Mouse (Mus musculus) heart, embryonic 14.5 days (tissue): ENCODE measurements around the gene 1500011B03Rik. TPM values are rescaled to one million over a fixed set of nuclear protein-coding genes. Genes with fewer than 3 reads are reported as not detected.
A peak's percentile ranks its signal among the peaks of the same experiment; 100 is the strongest.

Experiments used
- ATAC-seq: fragments of 200-750 bp; cut with Nextera tagmentation; 2 replicates; pipeline ENCODE4 v1.8.0; 2017; ENCODE audit warnings: low read depth, moderate TSS enrichment; ENCODE audit not compliant: insufficient number of reproducible peaks, insufficient read depth, low FRiP score
- H3K27ac ChIP-seq, 2 experiments: fragments of 200-500 bp in 1 of 2; fragments of 300-500 bp in 1 of 2; sonication (generic) in 1 of 2; replicated peaks in 1 of 2; 2 replicates each; pipeline ENCODE4 v1.5.1; 2012 to 2014; ENCODE audit warnings: low read depth in 2 of 2, low read length in 2 of 2, control low read depth in 1 of 2, mild to moderate bottlenecking in 1 of 2, mixed read lengths in 1 of 2; ENCODE audit not compliant: control insufficient read depth in 1 of 2, insufficient read depth in 1 of 2
- H3K27me3 ChIP-seq: fragments of 300-500 bp; sonication (generic); 2 replicates; pipeline ENCODE4 v1.6.1; 2014; ENCODE audit warnings: mild to moderate bottlenecking, low read length, control low read depth; ENCODE audit not compliant: control insufficient read depth, insufficient read depth
- H3K36me3 ChIP-seq: fragments of 300-500 bp; sonication (generic); 2 replicates; pipeline ENCODE4 v1.6.1; 2014; ENCODE audit warnings: mild to moderate bottlenecking, control low read depth, low read length, mixed read lengths; ENCODE audit not compliant: control insufficient read depth, insufficient read depth
- H3K4me1 ChIP-seq, 2 experiments: fragments of 200-500 bp in 1 of 2; fragments of 300-500 bp in 1 of 2; sonication (generic) in 1 of 2; 2 replicates each; pipeline ENCODE4 v1.6.1; 2012 to 2014; ENCODE audit warnings: low read length in 2 of 2, control low read depth in 1 of 2, mixed read lengths in 1 of 2; ENCODE audit not compliant: control insufficient read depth in 2 of 2, insufficient read depth in 2 of 2
- H3K4me2 ChIP-seq: fragments of 300-500 bp; sonication (generic); 2 replicates; pipeline ENCODE4 v1.6.1; 2014; ENCODE audit warnings: mild to moderate bottlenecking, low read length
- H3K4me3 ChIP-seq, 2 experiments: fragments of 200-500 bp in 1 of 2; fragments of 300-500 bp in 1 of 2; sonication (generic) in 1 of 2; 2 replicates each; pipeline ENCODE4 v1.5.1; 2012 to 2014; ENCODE audit warnings: low read length in 2 of 2, mild to moderate bottlenecking in 2 of 2, control low read depth in 1 of 2, low read depth in 1 of 2, moderate library complexity in 1 of 2; ENCODE audit not compliant: control insufficient read depth in 1 of 2, insufficient read depth in 1 of 2
- H3K9ac ChIP-seq: fragments of 300-500 bp; sonication (generic); 2 replicates; pipeline ENCODE4 v1.6.1; 2014; ENCODE audit warnings: mild to moderate bottlenecking, low read length
- H3K9me3 ChIP-seq: fragments of 300-500 bp; sonication (generic); 2 replicates; pipeline ENCODE4 v1.6.1; 2016; ENCODE audit warnings: low read length, control low read depth; ENCODE audit not compliant: control insufficient read depth
- WGBS: fragments of 180-500 bp; shearing (Covaris S2); extraction: QIAGEN DNeasy Blood & Tissue Kit; methylation state at CpG from one replicate; pipeline ENCODE4 v1.1.7; 2014; 5-methylcytosine and 5-hydroxymethylcytosine counted together
- polyA plus RNA-seq: library from polyadenylated mRNA; unstranded; fragments of >200 nt; fragmentation: Nextera tagmentation; extraction: Ambion mirVana; gene quantifications from 2 replicates; pipeline ENCODE4 v1.2.1, GENCODE M21; 2014

The 1500011B03Rik gene
- polyA plus RNA-seq, 1 experiment from 2014 or later, result 58.7 TPM

DNA sequence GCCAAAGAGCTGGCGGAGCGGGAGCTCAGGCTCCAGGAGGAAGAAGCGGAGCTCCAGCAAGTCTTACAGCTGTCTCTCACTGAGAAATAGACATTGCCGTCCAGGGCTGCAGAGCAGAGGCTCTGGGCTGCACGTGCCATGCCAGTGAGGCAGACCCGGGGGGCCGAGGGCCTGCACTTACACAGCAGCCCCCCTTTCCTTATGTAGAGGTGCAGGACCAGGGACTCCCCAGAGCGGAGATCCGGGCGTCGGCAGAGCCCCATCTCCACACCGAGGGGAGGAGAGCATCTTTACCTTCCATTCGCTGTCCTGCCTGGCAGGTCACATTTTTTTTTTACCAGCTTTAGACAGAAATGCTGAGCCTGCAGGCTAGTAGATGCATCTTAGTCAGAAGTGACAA, 18.9 kb downstream of the 1500011B03Rik start:
- whole genome bisulfite sequencing, result 88% methylated on average over 13 of the region's 13 CpGs
- no peak for ATAC-seq
- no peak overlapping the region for H3K9ac ChIP-seq
- H3K27ac ChIP-seq, result no peak overlapping the region
- no peaks in the 10 kb centered on the region for H3K27me3 ChIP-seq
- H3K9me3 ChIP-seq, result no peaks in the 10 kb centered on the region
- H3K4me3 ChIP-seq, result no peak overlapping the region
- peaks cover 78% of the 10 kb centered on the region for H3K36me3 ChIP-seq
- peaks cover 18 to 27% of the 10 kb centered on the region in 2 experiments for H3K4me1 ChIP-seq
- H3K4me2 ChIP-seq, result no peak overlapping the region

DNA sequence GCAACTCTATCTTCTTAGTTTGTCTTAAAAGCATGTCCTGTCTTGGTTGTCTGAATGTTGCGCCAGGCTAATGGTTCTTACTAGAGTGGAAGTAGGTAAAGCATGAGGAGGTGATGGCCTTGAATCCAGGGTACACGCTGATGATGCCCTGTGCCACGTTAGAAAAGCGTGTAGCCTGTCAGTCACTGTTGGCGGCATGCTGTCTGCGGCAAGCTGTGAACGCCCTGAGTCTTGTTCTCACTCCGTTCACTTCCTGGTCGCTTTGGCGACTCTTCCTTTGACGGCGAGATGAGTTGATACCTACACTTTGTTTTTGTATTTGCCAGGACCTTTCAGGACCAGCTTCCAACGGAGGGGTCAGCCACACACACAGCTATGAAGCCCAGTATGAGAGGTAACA, 20.0 kb downstream of the 1500011B03Rik start:
- Histone ChIP-seq H3K9me3 (no peaks in the 10 kb centered on the region), H3K4me2 (no peak overlapping the region), H3K4me3 (no peak overlapping the region), H3K4me1 (peaks cover 15 to 27% of the 10 kb centered on the region in 2 experiments), H3K27ac (no peak overlapping the region), H3K27me3 (no peaks in the 10 kb centered on the region), H3K9ac (no peak overlapping the region), H3K36me3 (peaks cover 81% of the 10 kb centered on the region)
- ATAC-seq, result no peak
- WGBS, result 89% methylated on average over 13 of the region's 13 CpGs

DNA sequence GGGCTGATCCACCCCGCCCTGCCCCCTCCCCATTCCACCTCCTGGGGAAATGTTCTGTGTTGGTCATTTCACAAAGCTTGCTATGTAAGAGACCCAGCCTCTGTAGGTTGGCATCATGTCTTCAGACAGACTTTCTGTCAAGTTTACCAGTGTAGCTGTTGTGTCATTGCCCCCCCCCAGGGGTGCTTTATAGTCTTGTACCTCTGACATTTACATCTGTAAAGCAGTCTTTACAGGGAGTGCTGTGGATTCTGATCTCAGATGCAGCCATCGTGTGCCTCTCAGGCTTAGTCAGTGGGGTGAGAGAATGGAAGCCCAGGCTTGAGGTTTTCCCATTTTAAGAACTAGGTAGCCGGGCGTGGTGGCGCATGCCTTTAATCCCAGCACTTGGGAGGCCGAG, 21.4 kb downstream of the 1500011B03Rik start:
- no peak overlapping the region for H3K9ac ChIP-seq
- H3K4me2 ChIP-seq, result no peak overlapping the region
- no peaks in the 10 kb centered on the region for H3K27me3 ChIP-seq
- no peaks in the 10 kb centered on the region for H3K9me3 ChIP-seq
- H3K4me3 ChIP-seq, result no peak overlapping the region
- peaks cover 91% of the 10 kb centered on the region for H3K36me3 ChIP-seq
- H3K27ac ChIP-seq, result no peak overlapping the region
- 87% methylated on average over 6 of the region's 6 CpGs for WGBS
- peaks cover 5 to 14% of the 10 kb centered on the region in 2 experiments for H3K4me1 ChIP-seq
- ATAC-seq, result no peak

DNA sequence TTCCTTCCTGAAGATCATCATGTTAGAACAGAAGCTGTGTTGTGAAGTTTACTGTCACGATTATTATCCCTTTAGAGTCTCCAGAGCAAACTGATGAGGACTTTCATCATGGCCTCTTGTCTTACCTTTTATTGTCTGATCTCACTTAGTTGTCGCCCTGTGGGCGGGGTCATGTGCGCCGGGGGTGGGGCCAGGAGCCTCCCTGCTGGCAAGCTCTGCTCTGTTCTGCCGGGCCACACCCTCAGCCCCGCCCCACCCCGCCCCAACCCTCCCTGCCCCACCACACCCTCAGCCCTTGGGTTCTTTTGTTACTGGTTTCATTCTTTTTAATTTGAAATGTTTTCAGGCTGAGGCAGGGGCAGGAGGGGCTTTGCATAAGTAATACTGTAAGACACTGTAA, 22.2 kb downstream of the 1500011B03Rik start:
- no peak overlapping the region for H3K27ac ChIP-seq
- H3K27me3 ChIP-seq, result no peaks in the 10 kb centered on the region
- no peak overlapping the region for H3K9ac ChIP-seq
- H3K4me2 ChIP-seq, result no peak overlapping the region
- no peaks in the 10 kb centered on the region for H3K9me3 ChIP-seq
- no peak for ATAC-seq
- 34% methylated on average over 8 of the region's 8 CpGs for WGBS
- H3K4me3 ChIP-seq, result no peak overlapping the region
- peaks cover 89% of the 10 kb centered on the region for H3K36me3 ChIP-seq
- H3K4me1 ChIP-seq, result peaks cover 6 to 12% of the 10 kb centered on the region in 2 experiments

DNA sequence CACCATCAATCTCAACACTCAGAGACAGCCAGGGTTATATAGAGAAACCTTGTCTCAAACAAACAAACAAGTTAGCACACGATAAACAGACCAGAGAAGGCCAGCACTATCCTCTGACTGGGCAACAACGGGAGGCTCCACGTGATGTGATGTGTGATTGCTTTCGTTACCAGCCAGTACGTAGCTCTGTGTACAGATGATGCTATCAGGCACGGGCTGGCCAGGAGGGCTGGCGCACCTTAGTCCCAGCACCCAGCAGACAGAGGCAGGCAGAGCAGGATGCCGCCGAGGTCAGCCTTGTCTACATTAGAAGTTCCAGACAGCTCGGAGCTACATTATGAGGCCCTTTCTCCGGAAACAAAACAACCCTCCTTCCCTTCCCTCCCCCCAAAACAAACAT, 23.4 kb downstream of the 1500011B03Rik start:
- no peak overlapping the region for H3K9ac ChIP-seq
- peaks cover 16 to 19% of the 10 kb centered on the region in 2 experiments for H3K4me1 ChIP-seq
- 59% methylated on average over 11 of the region's 11 CpGs for WGBS
- no peak overlapping the region for H3K4me3 ChIP-seq
- H3K4me2 ChIP-seq, result no peak overlapping the region
- no peaks in the 10 kb centered on the region for H3K9me3 ChIP-seq
- no peak overlapping the region for H3K27ac ChIP-seq
- peaks cover 79% of the 10 kb centered on the region for H3K36me3 ChIP-seq
- no peak for ATAC-seq
- no peaks in the 10 kb centered on the region for H3K27me3 ChIP-seq

DNA sequence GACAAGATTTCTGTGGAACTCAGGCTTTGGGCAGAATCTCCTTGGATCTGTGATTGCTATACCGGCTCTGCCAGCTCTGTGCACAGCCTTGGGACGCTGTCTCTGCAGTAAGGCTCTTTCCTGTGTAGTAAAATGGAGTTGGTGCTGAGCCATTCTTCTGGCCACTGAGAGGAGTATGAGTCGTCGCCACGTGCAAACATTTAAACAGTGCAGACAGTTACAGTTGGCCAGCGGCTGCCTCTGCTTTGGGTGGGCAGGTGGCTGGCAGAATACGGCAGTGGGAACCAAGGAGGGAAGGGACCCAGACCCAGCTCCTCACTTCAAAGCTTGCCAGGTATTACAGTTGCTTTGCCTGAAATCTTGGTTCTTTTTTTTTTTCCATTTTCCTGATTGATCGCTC, 26.0 kb downstream of the 1500011B03Rik start:
- H3K27me3 ChIP-seq, result no peaks in the 10 kb centered on the region
- peaks cover 72% of the 10 kb centered on the region for H3K36me3 ChIP-seq
- H3K9me3 ChIP-seq, result no peaks in the 10 kb centered on the region
- no peak for ATAC-seq
- no peak overlapping the region for H3K9ac ChIP-seq
- WGBS, result 90% methylated on average over 8 of the region's 8 CpGs
- no peak overlapping the region for H3K4me3 ChIP-seq
- peaks cover 18 to 21% of the 10 kb centered on the region in 2 experiments for H3K4me1 ChIP-seq
- no peak overlapping the region for H3K4me2 ChIP-seq
- H3K27ac ChIP-seq, result no peak overlapping the region

DNA sequence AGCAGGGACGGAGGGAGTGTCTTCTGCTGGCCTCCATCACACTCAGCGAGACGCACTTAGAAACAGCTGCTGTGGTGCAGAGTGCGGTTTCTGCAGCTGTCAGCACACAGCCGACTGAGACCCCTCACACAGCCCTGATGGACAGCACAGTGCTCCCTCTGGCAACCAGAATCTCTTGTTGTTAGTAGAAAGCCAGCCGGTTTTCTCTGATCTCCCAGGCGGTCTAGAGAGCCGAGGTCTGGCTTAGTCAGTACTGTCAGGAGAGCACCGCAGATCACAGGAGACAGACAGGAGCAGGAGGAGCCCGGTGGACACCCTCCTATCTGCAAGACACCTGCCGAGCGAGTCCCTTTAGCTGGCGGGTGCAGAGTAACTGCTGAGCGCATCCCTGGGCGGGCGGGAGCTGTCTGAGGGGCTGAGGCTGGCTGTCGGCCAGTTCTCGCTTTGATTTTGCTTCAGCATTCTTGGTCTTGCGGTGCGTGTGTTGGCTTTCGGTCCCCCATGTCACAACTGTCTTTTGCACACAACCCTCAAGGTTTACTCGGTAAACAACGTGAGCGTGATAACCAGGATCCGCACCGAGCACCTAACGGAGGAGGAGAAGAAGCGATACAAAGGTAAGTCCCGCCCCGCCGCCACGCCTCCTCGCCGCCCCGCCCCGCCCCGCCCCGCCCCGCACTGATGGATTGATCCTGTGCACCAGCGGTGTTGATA, 26.8 kb downstream of the 1500011B03Rik start:
- peaks cover 18 to 21% of the 10 kb centered on the region in 2 experiments for H3K4me1 ChIP-seq
- H3K4me2 ChIP-seq, result peak overlapping the region; percentile 73
- WGBS, result 11% methylated on average over 40 of the region's 40 CpGs
- H3K4me3 ChIP-seq, result peak overlapping the region; percentile 36 to 39
- H3K36me3 ChIP-seq, result peaks cover 72% of the 10 kb centered on the region
- H3K27ac ChIP-seq, result no peak overlapping the region
- peak overlapping the region; percentile 13; the same call in 1 of the 2 replicates for H3K9ac ChIP-seq
- no peaks in the 10 kb centered on the region for H3K27me3 ChIP-seq
- H3K9me3 ChIP-seq, result no peaks in the 10 kb centered on the region
- ATAC-seq, result no peak

DNA sequence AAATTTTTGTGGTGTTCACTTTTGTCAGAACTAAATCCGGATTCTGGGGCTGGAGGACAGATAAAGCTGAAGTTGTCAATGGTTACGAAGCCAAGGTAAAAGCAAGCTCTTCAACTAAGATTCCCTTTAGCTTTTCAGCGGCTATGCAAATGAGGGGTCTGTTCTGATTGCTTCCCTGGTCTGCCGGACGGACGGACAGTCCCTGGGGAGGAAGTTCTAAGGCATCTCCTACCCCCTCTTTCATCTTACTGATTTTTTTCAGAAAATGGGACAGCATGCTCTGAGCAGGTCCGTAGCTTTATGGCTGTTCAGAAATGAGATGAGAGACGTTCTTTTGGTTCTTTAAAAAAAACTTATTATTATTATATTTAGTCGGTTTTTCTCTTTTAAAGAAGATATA, 27.6 kb downstream of the 1500011B03Rik start:
- Histone ChIP-seq H3K36me3 (peaks cover 72% of the 10 kb centered on the region), H3K27me3 (no peaks in the 10 kb centered on the region), H3K9me3 (no peaks in the 10 kb centered on the region), H3K4me3 (no peak overlapping the region), H3K4me1 (peaks cover 18 to 21% of the 10 kb centered on the region in 2 experiments), H3K27ac (no peak overlapping the region), H3K4me2 (peak overlapping the region; percentile 73; the same call in 1 of the 2 replicates), H3K9ac (no peak overlapping the region)
- no peak for ATAC-seq
- 48% methylated on average over 9 of the region's 9 CpGs for WGBS
